Mouse (Mus musculus) adrenal gland, postnatal 4 days (tissue): ENCODE results near the gene Pdcl2. TPM values are rescaled to one million over a fixed set of nuclear protein-coding genes. Genes with fewer than 3 reads are reported as not detected.

ENCODE experiments used
- DNase-seq, 2 experiments: peaks; one replicate each; pipeline ENCODE4 v3.0.0; 2021 to 2022; ENCODE audit warnings: low spot score in 2 of 2, mixed read lengths in 2 of 2
- long read RNA-seq, 2 experiments: library from polyadenylated mRNA; stranded (forward); transcript quantifications; one replicate each; pipeline ENCODE4 v2.0.0; 2021
- total RNA-seq, 2 experiments: library from RNA; stranded (reverse); gene quantifications; 2 replicates each; pipeline ENCODE4 v1.2.3; 2021

The Pdcl2 gene
- total RNA-seq: not detected
- long read RNA-seq, experiment 1: 0 reads
- long read RNA-seq, experiment 2: 0 reads

- no peak for DNase-seq
These were observed at the start of gene Pdcl2 for GRCm38 (mm10) chr5:76330953-76331352. TSS of gene Pdcl2 (minus strand) at chr5:76331156.

GRCm38 (mm10) chr5:76379216-76379615, 48.3 kb upstream of the Pdcl2 start:
- DNase-seq: no peak

GRCm38 (mm10) chr5:76369215-76369840, 38.4 kb upstream of the Pdcl2 start:
- no peak for DNase-seq

GRCm38 (mm10) chr5:76365406-76365805, 34.5 kb upstream of the Pdcl2 start:
- DNase-seq: no peak

- DNase-seq: no peak
These were observed 32.6 kb upstream of the Pdcl2 start, which contains the start of gene Nmu for GRCm38 (mm10) chr5:76363453-76364104. TSS of gene Nmu (minus strand) at chr5:76363788.

GRCm38 (mm10) chr5:76360786-76361185, 29.8 kb upstream of the Pdcl2 start:
- DNase-seq: no peak

- no peak for DNase-seq
These were observed 29.1 kb upstream of the Pdcl2 start for GRCm38 (mm10) chr5:76360057-76360456.

GRCm38 (mm10) chr5:76351953-76352611, 21.1 kb upstream of the Pdcl2 start:
- DNase-seq: no peak

- no peak for DNase-seq
These were observed 20.6 kb upstream of the Pdcl2 start for GRCm38 (mm10) chr5:76351537-76351936.

- DNase-seq: no peak
These were observed 15.2 kb upstream of the Pdcl2 start for GRCm38 (mm10) chr5:76346137-76346536.

GRCm38 (mm10) chr5:76340931-76341330, 10.0 kb upstream of the Pdcl2 start:
- DNase-seq: no peak

GRCm38 (mm10) chr5:76337100-76337499, 6.1 kb upstream of the Pdcl2 start:
- no peak for DNase-seq

GRCm38 (mm10) chr5:76333833-76334232, 2.9 kb upstream of the Pdcl2 start:
- no peak for DNase-seq

GRCm38 (mm10) chr5:76327296-76327695, 3.7 kb downstream of the Pdcl2 start:
- DNase-seq: no peak

GRCm38 (mm10) chr5:76325113-76325512, 5.8 kb downstream of the Pdcl2 start:
- no peak for DNase-seq

- no peak for DNase-seq
These were observed 9.4 kb downstream of the Pdcl2 start for GRCm38 (mm10) chr5:76321249-76322196.

- no peak for DNase-seq
These were observed 22.8 kb downstream of the Pdcl2 start for GRCm38 (mm10) chr5:76308206-76308605.

- DNase-seq: no peak
These were observed 24.7 kb downstream of the Pdcl2 start for GRCm38 (mm10) chr5:76306261-76306660.

- DNase-seq: no peak
These were observed 25.3 kb downstream of the Pdcl2 start for GRCm38 (mm10) chr5:76305616-76306015.

- peak; percentile 79 to 82 for DNase-seq
These were observed 26.3 kb downstream of the Pdcl2 start, which contains the start of gene Clock for GRCm38 (mm10) chr5:76304452-76305341. TSS of gene Clock (minus strand) at chr5:76304792.
